Mouse (Mus musculus) liver, embryonic 16.5 days (tissue): ENCODE results near the gene Gna12. TPM values are rescaled to one million over a fixed set of nuclear protein-coding genes. Genes with fewer than 3 reads are reported as not detected.

ENCODE experiments used
- ATAC-seq: fragments of 200-750 bp; cut with Nextera tagmentation; 2 replicates; pipeline ENCODE4 v1.8.0; 2017; ENCODE audit warnings: low read depth, mild to moderate bottlenecking, moderate number of reproducible peaks, moderate library complexity
- H3K27ac ChIP-seq: fragments of 300-500 bp; sonication (generic); 2 replicates; pipeline ENCODE4 v1.5.1; 2014; ENCODE audit warnings: mild to moderate bottlenecking, low read length
- H3K27me3 ChIP-seq: fragments of 300-500 bp; sonication (generic); 2 replicates; pipeline ENCODE4 v1.6.1; 2014; ENCODE audit warnings: low read depth, low read length, mixed read lengths; ENCODE audit not compliant: control insufficient read depth, insufficient read depth
- H3K36me3 ChIP-seq: fragments of 300-500 bp; sonication (generic); 2 replicates; pipeline ENCODE4 v1.6.1; 2014; ENCODE audit warnings: mild to moderate bottlenecking; ENCODE audit not compliant: control insufficient read depth, insufficient read depth
- H3K4me1 ChIP-seq: fragments of 300-500 bp; sonication (generic); 2 replicates; pipeline ENCODE4 v1.6.1; 2014; ENCODE audit warnings: low read depth, low read length, mixed read lengths; ENCODE audit not compliant: control insufficient read depth
- H3K4me2 ChIP-seq: fragments of 300-500 bp; sonication (generic); 2 replicates; pipeline ENCODE4 v1.6.1; 2014; ENCODE audit warnings: low read depth, low read length, mixed read lengths
- H3K4me3 ChIP-seq: fragments of 300-500 bp; sonication (generic); 2 replicates; pipeline ENCODE4 v1.5.1; 2014; ENCODE audit warnings: low read depth, mild to moderate bottlenecking, low read length
- H3K9ac ChIP-seq: fragments of 300-500 bp; sonication (generic); 2 replicates; pipeline ENCODE4 v1.6.1; 2014; ENCODE audit warnings: low read depth, low read length
- H3K9me3 ChIP-seq: fragments of 300-500 bp; sonication (generic); replicated peaks from 2 replicates; pipeline ENCODE4 v1.6.1; 2016; ENCODE audit warnings: low read length; ENCODE audit not compliant: control insufficient read depth
- WGBS: fragments of 180-500 bp; shearing (Covaris S2); extraction: QIAGEN DNeasy Blood & Tissue Kit; methylation state at CpG from one replicate; pipeline ENCODE4 v1.1.7; 2014; ENCODE audit not compliant: insufficient replicate concordance; 5-methylcytosine and 5-hydroxymethylcytosine counted together
- polyA plus RNA-seq: library from polyadenylated mRNA; unstranded; fragments of >200 nt; fragmentation: Nextera tagmentation; extraction: Ambion mirVana; gene quantifications from 2 replicates; pipeline ENCODE4 v1.2.1, GENCODE M21; 2015

The Gna12 gene
- polyA plus RNA-seq, 1 experiment from 2014 or later = 2.4 TPM

GRCm38 (mm10) chr5:140764921-140765613 is 65.2 kb downstream of the Gna12 start:
- ATAC-seq = peak; percentile 55
- Histone ChIP-seq H3K36me3 (peaks cover 6% of the 10 kb centered on the region), H3K4me2 (no peak overlapping the region), H3K4me3 (no peak overlapping the region), H3K27me3 (no peaks in the 10 kb centered on the region), H3K27ac (peak overlapping the region; percentile 65), H3K4me1 (peaks cover 14% of the 10 kb centered on the region), H3K9ac (no peak overlapping the region), H3K9me3 (no peaks in the 10 kb centered on the region)
- WGBS = 25% methylated on average over 6 of the region's 6 CpGs

GRCm38 (mm10) chr5:140762540-140762939 is 67.7 kb downstream of the Gna12 start:
- no peaks in the 10 kb centered on the region for H3K9me3 ChIP-seq
- no peak overlapping the region for H3K4me3 ChIP-seq
- no peak overlapping the region for H3K27ac ChIP-seq
- peaks cover 14% of the 10 kb centered on the region for H3K36me3 ChIP-seq
- H3K4me2 ChIP-seq = no peak overlapping the region
- no peaks in the 10 kb centered on the region for H3K27me3 ChIP-seq
- peaks cover 6% of the 10 kb centered on the region for H3K4me1 ChIP-seq
- ATAC-seq = no peak
- H3K9ac ChIP-seq = no peak overlapping the region
- 67% methylated on average over 4 of the region's 4 CpGs for WGBS

- H3K27me3 ChIP-seq = no peaks in the 10 kb centered on the region
- peaks cover 14% of the 10 kb centered on the region for H3K36me3 ChIP-seq
- H3K4me3 ChIP-seq = no peak overlapping the region
- H3K4me1 ChIP-seq = no peaks in the 10 kb centered on the region
- no peak overlapping the region for H3K27ac ChIP-seq
- WGBS = 81% methylated on average over 8 of the region's 8 CpGs
- no peaks in the 10 kb centered on the region for H3K9me3 ChIP-seq
- no peak for ATAC-seq
- no peak overlapping the region for H3K4me2 ChIP-seq
- no peak overlapping the region for H3K9ac ChIP-seq
Observed at GRCm38 (mm10) chr5:140758864-140759263, 71.4 kb downstream of the Gna12 start.

GRCm38 (mm10) chr5:140753223-140753622 is 77.0 kb downstream of the Gna12 start:
- Histone ChIP-seq H3K9me3 (no peaks in the 10 kb centered on the region), H3K9ac (no peak overlapping the region), H3K4me2 (no peak overlapping the region), H3K4me3 (no peak overlapping the region), H3K36me3 (no peaks in the 10 kb centered on the region), H3K27me3 (no peaks in the 10 kb centered on the region), H3K4me1 (peaks cover 8% of the 10 kb centered on the region; the same call in 1 of the 2 replicates), H3K27ac (no peak overlapping the region)
- WGBS = 67% methylated on average over 5 of the region's 5 CpGs
- no peak for ATAC-seq

GRCm38 (mm10) chr5:140752639-140753038 is 77.6 kb downstream of the Gna12 start:
- Histone ChIP-seq H3K36me3 (no peaks in the 10 kb centered on the region), H3K4me2 (no peak overlapping the region), H3K9ac (no peak overlapping the region), H3K27ac (no peak overlapping the region), H3K4me1 (peaks cover 8% of the 10 kb centered on the region; the same call in 1 of the 2 replicates), H3K27me3 (no peaks in the 10 kb centered on the region), H3K9me3 (no peaks in the 10 kb centered on the region), H3K4me3 (no peak overlapping the region)
- WGBS = 70% methylated on average over 3 of the region's 3 CpGs
- ATAC-seq = no peak

GRCm38 (mm10) chr5:140752041-140752440 is 78.2 kb downstream of the Gna12 start:
- no peak for ATAC-seq
- Histone ChIP-seq H3K9ac (no peak overlapping the region), H3K36me3 (no peaks in the 10 kb centered on the region), H3K4me3 (no peak overlapping the region), H3K4me1 (peaks cover 8% of the 10 kb centered on the region; the same call in 1 of the 2 replicates), H3K9me3 (no peaks in the 10 kb centered on the region), H3K4me2 (no peak overlapping the region), H3K27ac (no peak overlapping the region), H3K27me3 (no peaks in the 10 kb centered on the region)
- 80% methylated on average over 15 of the region's 15 CpGs for WGBS

GRCm38 (mm10) chr5:140750925-140751324 is 79.3 kb downstream of the Gna12 start:
- no peaks in the 10 kb centered on the region for H3K36me3 ChIP-seq
- H3K9me3 ChIP-seq = no peaks in the 10 kb centered on the region
- no peak overlapping the region for H3K4me3 ChIP-seq
- no peak overlapping the region for H3K4me2 ChIP-seq
- H3K27ac ChIP-seq = no peak overlapping the region
- no peak overlapping the region for H3K9ac ChIP-seq
- peaks cover 8% of the 10 kb centered on the region; the same call in 1 of the 2 replicates for H3K4me1 ChIP-seq
- no peaks in the 10 kb centered on the region for H3K27me3 ChIP-seq
- no peak for ATAC-seq
- WGBS = 0% methylated on average over 1 of the region's 2 CpGs

- ATAC-seq = peak; percentile 70
- Histone ChIP-seq H3K9ac (peak overlapping the region; percentile 24; the same call in 1 of the 2 replicates), H3K4me1 (peaks cover 8% of the 10 kb centered on the region; the same call in 1 of the 2 replicates), H3K27me3 (no peaks in the 10 kb centered on the region), H3K9me3 (no peaks in the 10 kb centered on the region), H3K27ac (no peak overlapping the region), H3K36me3 (no peaks in the 10 kb centered on the region), H3K4me3 (peak overlapping the region; percentile 41), H3K4me2 (peak overlapping the region; percentile 50)
- 9% methylated on average over 12 of the region's 12 CpGs for WGBS
Observed at GRCm38 (mm10) chr5:140749062-140749875, 81.0 kb downstream of the Gna12 start.

- Histone ChIP-seq H3K4me3 (no peak overlapping the region), H3K27ac (no peak overlapping the region), H3K4me1 (peaks cover 8% of the 10 kb centered on the region; the same call in 1 of the 2 replicates), H3K9ac (no peak overlapping the region), H3K9me3 (no peaks in the 10 kb centered on the region), H3K27me3 (no peaks in the 10 kb centered on the region), H3K4me2 (no peak overlapping the region), H3K36me3 (no peaks in the 10 kb centered on the region)
- WGBS = 58% methylated on average over 10 of the region's 10 CpGs
- ATAC-seq = no peak
Observed at GRCm38 (mm10) chr5:140748425-140748824, 81.8 kb downstream of the Gna12 start.
